Mouse (Mus musculus): Measurements from ENCODE around the gene Comp.

GRCm38 (mm10) chr8:70373397-70374317, at the start of gene Comp:
- TF ChIP-seq CTCF (conservative IDR thresholded peaks at IDR 0.05; ENCODE audit: low read length) = no peak
- no peak for TF ChIP-seq NANOG (IDR thresholded peaks at IDR 0.05; ENCODE audit: borderline replicate concordance, low read length)
